Mouse (Mus musculus): ENCODE measurements at regions not wholly inside any gene's neighbourhood (a gene's known extent, or its start where the extent isn't known, plus 50 kb on each side); places are given as distances from the start of the nearest gene placed in this dataset.
"Not testable (repeated sequence)": the region's sequence is repeated elsewhere in the genome, so short reads cannot be mapped to it uniquely, and the experiment has no call there.

DNA sequence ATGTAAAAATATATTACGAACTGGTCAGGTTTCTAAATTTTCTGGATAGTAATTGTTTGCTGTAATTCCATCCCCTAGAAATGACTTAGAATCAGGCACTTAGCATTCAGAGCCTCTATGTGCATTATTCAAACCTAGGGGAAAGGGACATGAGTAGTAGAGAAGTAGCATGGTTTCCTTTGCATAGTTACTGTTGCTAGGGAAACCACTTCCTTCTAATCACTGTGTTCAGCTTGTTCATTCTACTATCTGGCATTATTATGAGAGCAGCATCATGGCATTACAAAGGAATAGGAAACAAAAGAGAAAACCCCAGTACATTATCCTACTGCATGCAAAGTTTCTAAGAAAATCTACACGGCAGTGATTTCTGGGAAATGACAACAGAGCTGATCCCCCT lies 65.9 kb upstream of the Ccnh start:
- H3K4me1 ChIP-seq (replicated peaks; ENCODE audit: low read depth, low read length): no peaks in the 10 kb centered on the region
- H3K9me3 ChIP-seq (ENCODE audit: low read length): peaks cover 15% of the 10 kb centered on the region
- H3K27me3 ChIP-seq (ENCODE audit: insufficient read depth, low read length): no peaks in the 10 kb centered on the region
- H3K36me3 ChIP-seq (ENCODE audit: insufficient read depth, low read length): no peaks in the 10 kb centered on the region; the same call in 1 of the 2 replicates
- TF ChIP-seq CTCF (conservative IDR thresholded peaks at IDR 0.05; ENCODE audit: low read length) (no peak), NANOG (IDR thresholded peaks at IDR 0.05; ENCODE audit: borderline replicate concordance, low read length) (no peak), POU5F1 (IDR thresholded peaks at IDR 0.05; ENCODE audit: borderline replicate concordance, low read length) (no peak)
- no peak overlapping the region for H3K4me3 ChIP-seq (replicated peaks; ENCODE audit: low read length)

DNA sequence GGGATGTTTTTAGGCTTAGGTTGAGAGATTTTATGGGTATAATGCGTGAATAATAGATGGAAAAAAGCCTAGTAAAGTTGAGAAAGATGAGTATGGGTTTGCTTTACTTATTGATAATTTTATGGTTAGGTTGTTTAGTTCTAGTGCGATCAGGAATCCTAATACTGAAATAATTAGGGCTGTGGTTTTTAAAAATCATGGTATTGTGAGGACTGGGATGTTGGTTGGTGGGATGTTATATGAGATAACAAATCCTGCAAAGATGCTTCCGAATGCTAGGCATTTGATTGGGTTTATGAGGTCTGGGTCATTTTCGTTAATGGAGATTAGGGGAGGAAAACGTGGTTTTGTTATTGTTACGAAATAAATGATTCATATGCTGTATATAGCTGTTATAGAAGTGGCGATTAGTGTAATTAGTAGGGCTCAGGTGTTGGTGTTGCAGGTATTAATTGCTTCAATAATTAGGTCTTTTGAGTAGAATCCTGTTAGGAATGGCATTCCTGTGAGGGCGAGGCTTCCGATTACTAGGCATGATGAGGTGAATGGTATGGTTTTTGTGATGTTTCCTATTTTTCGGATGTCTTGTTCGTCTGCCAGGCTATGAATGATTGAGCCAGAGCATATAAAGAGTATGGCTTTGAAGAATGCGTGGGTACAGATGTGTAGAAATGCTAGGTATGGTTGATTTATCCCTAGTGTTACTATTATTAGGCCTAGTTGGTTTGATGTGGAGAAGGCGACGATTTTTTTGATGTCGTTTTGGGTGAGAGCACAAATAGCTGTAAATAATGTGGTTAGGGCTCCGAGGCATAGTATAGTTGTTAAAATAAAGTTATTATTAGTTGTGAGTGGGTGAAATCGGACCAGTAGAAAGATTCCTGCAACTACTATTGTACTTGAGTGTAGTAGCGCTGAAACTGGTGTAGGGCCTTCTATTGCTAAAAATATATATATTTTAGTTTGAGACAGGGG lies 62.3 kb upstream of the Ccnh start:
- not testable (repeated sequence) for H3K4me3 ChIP-seq (replicated peaks; ENCODE audit: low read length); H3K4me1 ChIP-seq (replicated peaks; ENCODE audit: low read depth, low read length); H3K36me3 ChIP-seq (ENCODE audit: insufficient read depth, low read length); H3K27me3 ChIP-seq (ENCODE audit: insufficient read depth, low read length)
- peaks cover 23% of the 10 kb centered on the region for H3K9me3 ChIP-seq (ENCODE audit: low read length)

DNA sequence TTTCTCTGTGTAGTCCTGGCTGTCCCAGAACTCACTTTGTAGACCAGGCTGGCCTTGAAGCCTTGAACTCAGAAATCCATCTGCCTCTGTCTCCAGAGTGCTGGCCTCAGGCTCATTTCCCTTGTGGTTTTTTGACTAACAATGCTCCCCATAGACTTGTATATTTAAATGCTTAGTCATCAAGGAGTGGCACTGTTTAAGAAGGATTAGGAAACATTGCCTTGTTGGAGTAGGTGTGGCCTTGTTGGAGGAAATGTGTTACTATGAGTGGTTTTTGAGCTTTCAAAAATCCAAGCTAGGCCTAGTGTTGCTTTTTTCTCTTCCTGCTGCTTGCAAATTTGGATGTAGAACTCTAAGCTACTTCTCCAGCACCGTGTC lies 61.7 kb upstream of the Ccnh start:
- 0 out of 2 replicates have a peak, but pooled peaks have one; percentile 11 for TF ChIP-seq NANOG (IDR thresholded peaks at IDR 0.05; ENCODE audit: borderline replicate concordance, low read length)
- no peak for TF ChIP-seq CTCF (conservative IDR thresholded peaks at IDR 0.05; ENCODE audit: low read length)
- 0 out of 2 replicates have a peak, but pooled peaks have one; percentile 10 for TF ChIP-seq POU5F1 (IDR thresholded peaks at IDR 0.05; ENCODE audit: borderline replicate concordance, low read length)
- H3K27me3 ChIP-seq (ENCODE audit: insufficient read depth, low read length): no peaks in the 10 kb centered on the region
- H3K4me3 ChIP-seq (replicated peaks; ENCODE audit: low read length): no peak overlapping the region
- no peaks in the 10 kb centered on the region for H3K4me1 ChIP-seq (replicated peaks; ENCODE audit: low read depth, low read length)
- H3K36me3 ChIP-seq (ENCODE audit: insufficient read depth, low read length): no peaks in the 10 kb centered on the region; the same call in 1 of the 2 replicates
- H3K9me3 ChIP-seq (ENCODE audit: low read length): peaks cover 23% of the 10 kb centered on the region
